Mouse (Mus musculus) ovary, postnatal 36 days (tissue): ENCODE results near the gene Mgat3.

Experiments used
- DNase-seq: peaks from one replicate; pipeline ENCODE4 v3.0.0; 2022; ENCODE audit warnings: low spot score, mixed read lengths

Gene Mgat3

GRCm38 (mm10) chr15:80175756-80176155 lies 2.2 kb downstream of the Mgat3 start:
- no peak for DNase-seq

GRCm38 (mm10) chr15:80181561-80181960 lies 8.0 kb downstream of the Mgat3 start:
- DNase-seq: no peak

GRCm38 (mm10) chr15:80182072-80182700 lies 8.7 kb downstream of the Mgat3 start:
- no peak for DNase-seq

- no peak for DNase-seq
These were observed 15.4 kb downstream of the Mgat3 start for GRCm38 (mm10) chr15:80188927-80189326.

- no peak for DNase-seq
These were observed 16.6 kb downstream of the Mgat3 start for GRCm38 (mm10) chr15:80190075-80190474.

- DNase-seq: no peak
These were observed 18.2 kb downstream of the Mgat3 start for GRCm38 (mm10) chr15:80191585-80192245.

GRCm38 (mm10) chr15:80192246-80192585 lies 18.7 kb downstream of the Mgat3 start:
- DNase-seq: no peak

- no peak for DNase-seq
These were observed 19.3 kb downstream of the Mgat3 start for GRCm38 (mm10) chr15:80192847-80193246.

- no peak for DNase-seq
These were observed 26.0 kb downstream of the Mgat3 start for GRCm38 (mm10) chr15:80199556-80199955.

GRCm38 (mm10) chr15:80202111-80202775 lies 28.7 kb downstream of the Mgat3 start:
- no peak for DNase-seq

GRCm38 (mm10) chr15:80203406-80203805 lies 29.9 kb downstream of the Mgat3 start:
- peak; percentile 15 for DNase-seq

- no peak for DNase-seq
These were observed 32.6 kb downstream of the Mgat3 start for GRCm38 (mm10) chr15:80206057-80206565.

GRCm38 (mm10) chr15:80208446-80208845 lies 34.9 kb downstream of the Mgat3 start:
- DNase-seq: no peak

GRCm38 (mm10) chr15:80213688-80214087 lies 40.2 kb downstream of the Mgat3 start:
- no peak for DNase-seq

GRCm38 (mm10) chr15:80215716-80216479 lies 42.4 kb downstream of the Mgat3 start:
- DNase-seq: no peak

- DNase-seq: no peak
These were observed 42.9 kb downstream of the Mgat3 start for GRCm38 (mm10) chr15:80216480-80216820.

GRCm38 (mm10) chr15:80217476-80217875 lies 44.0 kb downstream of the Mgat3 start:
- no peak for DNase-seq

GRCm38 (mm10) chr15:80219211-80219610 lies 45.7 kb downstream of the Mgat3 start:
- no peak for DNase-seq

- no peak for DNase-seq
These were observed 46.5 kb downstream of the Mgat3 start for GRCm38 (mm10) chr15:80219705-80220657.

GRCm38 (mm10) chr15:80221031-80221430 lies 47.5 kb downstream of the Mgat3 start:
- DNase-seq: no peak

GRCm38 (mm10) chr15:80223751-80224150 lies 50.2 kb downstream of the Mgat3 start:
- no peak for DNase-seq
